ENCODE assay signal across 24 mouse cellular contexts in genomic region chr1:52012231-52012630, GRCm38 (mm10). TPM values are rescaled to one million over a fixed set of nuclear protein-coding genes. Genes with fewer than 3 reads are reported as not detected.
DNase-seq lines count a peak whose midpoint lies in the region; ATAC-seq lines count a peak whose summit lies in the region.
"Had no signal": no experiment of that assay in that cellular context is flagged by ENCODE, and none has a peak within 500 bp of the region (broad histone marks: within the 10 kb centered on the region; RNA-seq: fewer than 3 reads in every experiment).

No protein-coding gene starts in this region.

- DNase-seq in CD4-positive, CD25-positive, alpha-beta regulatory T cell, adult 2 months (ENCODE audit: low read depth, low spot score): peak; percentile 47
- no peak for DNase-seq in adrenal gland, adult (ENCODE audit: inconsistent age in 2 of 2, low spot score in 1 of 2)
- no peak for DNase-seq in cerebellum, postnatal 14 days
- no peak for DNase-seq in ovary, postnatal 36 days (ENCODE audit: low spot score)
- DNase-seq: adrenal gland, postnatal 10 days; cerebellum, adult 11 months; cerebellum, postnatal 10 days; forebrain, postnatal 0 days; gastrocnemius, postnatal 10 days; heart, postnatal 36 days; kidney, postnatal 14 days; layer of hippocampus, adult 9-11 months; liver, embryonic 13.5 days; lung, adult 18-20 months; lung, postnatal 4 days; right cerebral cortex, adult 18-20 months; spleen, adult 18-20 months had no signal

- no peak for ATAC-seq in CD4-positive, CD25-positive, alpha-beta regulatory T cell, adult 4 months
- peak; percentile 10; the same call in 1 of the 2 replicates for ATAC-seq in granulocyte monocyte progenitor cell, adult 5-6 weeks (replicated peaks; ENCODE audit: poor library complexity, severe bottlenecking)
- peak; percentile 47; the same call in 1 of the 2 replicates for ATAC-seq in megakaryocyte progenitor cell, adult 5-6 weeks (replicated peaks; ENCODE audit: poor library complexity)
- ATAC-seq: forebrain, postnatal 0 days; hindbrain, postnatal 0 days; intestine, embryonic 16.5 days; lung, postnatal 0 days had no signal

RNA-seq across cellular contexts. Expression of gene Stat4, which starts 25.3 kb away (rescaled TPM):
- 100 to 1,000 TPM; 123 to 149 TPM for polyA plus RNA-seq in CD4-positive, CD25-positive, alpha-beta regulatory T cell, adult 4 months (2017; shearing (Covaris generic))
- 32.2 and 34.1 TPM in 2 replicates for total RNA-seq in granulocyte monocyte progenitor cell, adult 5-6 weeks (2014; fragmentation: Nextera tagmentation)
- total RNA-seq in granulocyte monocyte progenitor cell, adult 5-6 weeks (2017): 21.5 and 26.1 TPM in 2 replicates
- 36.2 and 42.3 TPM in 2 replicates for total RNA-seq in megakaryocyte progenitor cell, adult 5-6 weeks (2015)
- 22.0 and 25.5 TPM in 2 replicates for total RNA-seq in megakaryocyte progenitor cell, adult 5-6 weeks (2017)
- polyA plus RNA-seq: erythroblast, embryonic 14.5 days had no signal
